Mouse (Mus musculus) embryonic facial prominence, embryonic 11.5 days (tissue): ENCODE measurements at regions not wholly inside any gene's neighbourhood (a gene's known extent, or its start where the extent isn't known, plus 50 kb on each side); places are given as distances from the start of the nearest gene placed in this dataset.
A peak's percentile ranks its signal among the peaks of the same experiment; 100 is the strongest.

Source experiments
- ATAC-seq: fragments of 200-750 bp; cut with Nextera tagmentation; replicated peaks from 2 replicates; pipeline ENCODE4 v1.8.0; 2017; ENCODE audit warnings: low read depth; ENCODE audit not compliant: insufficient number of reproducible peaks, low FRiP score, low TSS enrichment
- DNase-seq: peaks from one replicate; pipeline ENCODE4 v3.0.0-alpha.2; 2015; ENCODE audit warnings: low spot score
- H3K27ac ChIP-seq: fragments of 300-500 bp; sonication (generic); replicated peaks from 2 replicates; pipeline ENCODE4 v1.5.1; 2014; ENCODE audit warnings: mild to moderate bottlenecking, low read depth, low read length, control low read depth
- H3K27me3 ChIP-seq: fragments of 300-500 bp; sonication (generic); 2 replicates; pipeline ENCODE4 v1.6.1; 2014; ENCODE audit warnings: mild to moderate bottlenecking, low read length, moderate library complexity, mixed read lengths; ENCODE audit not compliant: control insufficient read depth, insufficient read depth
- H3K36me3 ChIP-seq: fragments of 300-500 bp; sonication (generic); replicated peaks from 2 replicates; pipeline ENCODE4 v1.6.1; 2014; ENCODE audit warnings: low read depth, mild to moderate bottlenecking, low read length, moderate library complexity, mixed read lengths; ENCODE audit not compliant: control insufficient read depth, insufficient read depth
- H3K4me1 ChIP-seq: fragments of 300-500 bp; sonication (generic); 2 replicates; pipeline ENCODE4 v1.6.1; 2014; ENCODE audit warnings: low read length, mixed read lengths; ENCODE audit not compliant: control insufficient read depth, insufficient read depth
- H3K4me2 ChIP-seq: fragments of 300-500 bp; sonication (generic); 2 replicates; pipeline ENCODE4 v1.6.1; 2014; ENCODE audit warnings: low read depth, mild to moderate bottlenecking, control low read depth, low read length, moderate library complexity
- H3K4me3 ChIP-seq: fragments of 300-500 bp; sonication (generic); 2 replicates; pipeline ENCODE4 v1.5.1; 2014; ENCODE audit warnings: low read depth, low read length, control low read depth
- H3K9ac ChIP-seq: fragments of 300-500 bp; sonication (generic); replicated peaks from 2 replicates; pipeline ENCODE4 v1.6.1; 2014; ENCODE audit warnings: mild to moderate bottlenecking, control low read depth, low read length
- H3K9me3 ChIP-seq: fragments of 300-500 bp; sonication (generic); replicated peaks from 2 replicates; pipeline ENCODE4 v1.6.1; 2016; ENCODE audit warnings: mild to moderate bottlenecking, low read length, inconsistent platforms, mixed read lengths; ENCODE audit not compliant: control insufficient read depth
- WGBS: fragments of 180-500 bp; shearing (Covaris S2); extraction: QIAGEN DNeasy Blood & Tissue Kit; methylation state at CpG from one replicate; pipeline ENCODE4 v1.1.7; 2014; 5-methylcytosine and 5-hydroxymethylcytosine counted together

DNA sequence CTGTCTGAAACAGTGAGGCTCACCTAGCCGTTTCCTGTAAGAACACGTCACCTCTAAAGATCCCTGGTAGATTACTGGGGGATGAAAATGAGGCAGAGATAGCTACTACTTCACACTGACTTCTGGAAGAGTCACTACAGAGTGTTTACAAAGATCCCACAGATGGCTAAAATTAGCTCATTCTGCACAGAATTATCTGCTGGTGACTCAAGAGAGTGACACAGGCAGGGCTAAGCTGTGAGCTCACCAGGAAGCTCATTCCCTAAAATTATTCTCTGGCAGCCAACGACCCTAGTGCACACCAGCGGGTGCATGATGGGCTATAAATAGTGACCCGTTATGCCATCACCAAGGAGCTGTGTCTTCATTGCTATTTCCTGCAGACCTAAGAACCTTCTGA is 53.2 kb upstream of the Ddah1 start:
- H3K4me3 ChIP-seq, result no peak overlapping the region
- no peaks in the 10 kb centered on the region for H3K27me3 ChIP-seq
- H3K9me3 ChIP-seq, result no peaks in the 10 kb centered on the region
- 67% methylated on average over 5 of the region's 5 CpGs for WGBS
- H3K27ac ChIP-seq, result no peak overlapping the region
- no peaks in the 10 kb centered on the region for H3K36me3 ChIP-seq
- peaks cover 3% of the 10 kb centered on the region for H3K4me1 ChIP-seq
- H3K4me2 ChIP-seq, result no peak overlapping the region
- ATAC-seq (no peak), DNase-seq (no peak)
- H3K9ac ChIP-seq, result no peak overlapping the region

GRCm38 (mm10) chr3:145704054-145704453 is 54.3 kb upstream of the Ccn1 start:
- H3K4me1 ChIP-seq, result peaks cover 3% of the 10 kb centered on the region
- no peaks in the 10 kb centered on the region for H3K27me3 ChIP-seq
- H3K27ac ChIP-seq, result 0 out of 2 replicates have a peak overlapping the region, but pooled peaks have one; percentile 57
- H3K9ac ChIP-seq, result no peak overlapping the region
- H3K4me3 ChIP-seq, result no peak overlapping the region
- no peaks in the 10 kb centered on the region for H3K9me3 ChIP-seq
- DNase-seq, result no peak
- WGBS, result 59% methylated on average over 9 of the region's 9 CpGs
- H3K4me2 ChIP-seq, result no peak overlapping the region
- no peak for ATAC-seq
- H3K36me3 ChIP-seq, result no peaks in the 10 kb centered on the region

GRCm38 (mm10) chr3:145703411-145703924 is 53.7 kb upstream of the Ccn1 start:
- H3K27ac ChIP-seq, result peak overlapping the region; percentile 57; the same call in 1 of the 2 replicates
- ATAC-seq (peak; percentile 77; the same call in 1 of the 2 replicates), DNase-seq (peak; percentile 72)
- no peaks in the 10 kb centered on the region for H3K9me3 ChIP-seq
- no peak overlapping the region for H3K4me3 ChIP-seq
- H3K9ac ChIP-seq, result no peak overlapping the region
- H3K27me3 ChIP-seq, result no peaks in the 10 kb centered on the region
- WGBS, result 8% methylated on average over 11 of the region's 11 CpGs
- H3K4me1 ChIP-seq, result peaks cover 3% of the 10 kb centered on the region
- no peak overlapping the region for H3K4me2 ChIP-seq
- H3K36me3 ChIP-seq, result no peaks in the 10 kb centered on the region

GRCm38 (mm10) chr3:145702739-145703138 is 53.0 kb upstream of the Ccn1 start:
- Histone ChIP-seq H3K9ac (no peak overlapping the region), H3K27me3 (no peaks in the 10 kb centered on the region), H3K36me3 (no peaks in the 10 kb centered on the region), H3K4me2 (no peak overlapping the region), H3K9me3 (no peaks in the 10 kb centered on the region), H3K4me3 (no peak overlapping the region), H3K27ac (no peak overlapping the region), H3K4me1 (peaks cover 3% of the 10 kb centered on the region)
- no peak for ATAC-seq
- WGBS, result 43% methylated on average over 5 of the region's 5 CpGs
- DNase-seq, result no peak

DNA sequence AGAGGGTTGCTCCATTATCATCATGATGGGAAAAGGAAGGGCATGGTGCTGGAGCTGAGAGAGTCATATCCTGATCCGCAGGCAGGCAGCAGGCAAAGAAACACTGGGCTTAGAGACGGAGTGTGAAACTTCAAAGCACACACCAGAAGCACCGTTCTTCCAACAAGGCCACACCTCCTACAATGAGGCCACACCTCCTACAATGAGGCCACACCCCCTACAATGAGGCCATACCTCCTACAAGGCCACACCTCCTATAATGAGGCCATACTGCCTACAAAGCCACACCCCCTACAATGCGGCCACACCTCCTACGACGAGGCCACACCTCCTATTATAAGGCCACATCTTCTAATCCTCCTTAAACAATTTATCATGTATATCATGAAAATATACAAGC is 52.2 kb upstream of the Ccn1 start:
- DNase-seq (no peak), ATAC-seq (no peak)
- 82% methylated on average over 6 of the region's 6 CpGs for WGBS
- H3K4me2 ChIP-seq, result no peak overlapping the region
- H3K9me3 ChIP-seq, result no peaks in the 10 kb centered on the region
- H3K27me3 ChIP-seq, result no peaks in the 10 kb centered on the region
- H3K9ac ChIP-seq, result no peak overlapping the region
- no peak overlapping the region for H3K27ac ChIP-seq
- H3K4me3 ChIP-seq, result no peak overlapping the region
- H3K4me1 ChIP-seq, result peaks cover 3% of the 10 kb centered on the region
- H3K36me3 ChIP-seq, result no peaks in the 10 kb centered on the region
